Comparison of ENCODE assay signal across 8 mouse cellular contexts in the genomic region with DNA sequence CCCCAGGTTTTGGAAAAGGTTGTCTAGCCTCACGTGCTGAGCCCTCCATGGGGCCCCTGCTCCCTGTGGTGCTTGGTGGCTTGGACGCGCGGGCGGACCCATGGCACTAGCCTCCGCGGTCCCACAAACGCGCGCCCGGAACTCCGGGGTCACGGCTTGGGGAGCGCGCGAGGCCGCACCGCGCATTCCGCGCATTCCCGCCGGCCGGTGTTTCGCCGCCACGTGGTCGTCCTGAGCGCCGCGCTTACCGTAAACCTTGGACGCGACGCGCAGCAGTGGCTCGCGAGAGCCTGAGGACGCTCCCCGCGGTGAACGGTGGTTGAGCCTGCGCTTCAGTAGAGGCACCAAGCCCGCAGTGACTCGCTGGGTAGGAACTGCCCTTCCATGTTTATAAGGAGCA. TPM values are rescaled to one million over a fixed set of nuclear protein-coding genes. Genes with fewer than 3 reads are reported as not detected.
DNase-seq lines count a peak whose midpoint lies in the region; ATAC-seq lines count a peak whose summit lies in the region.

No protein-coding gene starts in this region.

- H3K36me3 ChIP-seq in hindbrain, embryonic 14.5 days (replicated peaks; ENCODE audit: control insufficient read depth, insufficient read depth) = no peaks in the 10 kb centered on the region
- no peaks in the 10 kb centered on the region for H3K36me3 ChIP-seq in limb, embryonic 10.5 days
- H3K36me3 ChIP-seq in splenic B cell, adult 2 months (ENCODE audit: control insufficient read depth, insufficient read depth, low read length, poor library complexity, severe bottlenecking) = no peaks in the 10 kb centered on the region

- WGBS in hindbrain, embryonic 14.5 days = under 1% methylated on average over 45 of the region's 45 CpGs
- WGBS in limb, embryonic 10.5 days = under 1% methylated on average over 45 of the region's 45 CpGs

- no peaks in the 10 kb centered on the region for H3K9me3 ChIP-seq in hindbrain, embryonic 14.5 days (ENCODE audit: control insufficient read depth, low read length)
- no peaks in the 10 kb centered on the region for H3K9me3 ChIP-seq in limb, embryonic 10.5 days (replicated peaks)

- peak; percentile 39 for ATAC-seq in hindbrain, embryonic 14.5 days (ENCODE audit: low FRiP score)

- peaks cover 51% of the 10 kb centered on the region for H3K27me3 ChIP-seq in hindbrain, embryonic 14.5 days (ENCODE audit: control insufficient read depth, insufficient read depth, low read length)
- no peaks in the 10 kb centered on the region for H3K27me3 ChIP-seq in limb, embryonic 10.5 days (ENCODE audit: low read depth, poor library complexity, severe bottlenecking)
- peaks cover 2% of the 10 kb centered on the region for H3K27me3 ChIP-seq in splenic B cell, adult 2 months (ENCODE audit: control insufficient read depth, insufficient read depth, low read length, poor library complexity, severe bottlenecking)

- peak overlapping the region; percentile 42 for H3K4me3 ChIP-seq in hindbrain, embryonic 14.5 days (replicated peaks; ENCODE audit: low read length)
- peak overlapping the region; percentile 89 for H3K4me3 ChIP-seq in limb, embryonic 10.5 days

- peaks cover 45% of the 10 kb centered on the region for H3K4me1 ChIP-seq in hindbrain, embryonic 14.5 days (replicated peaks; ENCODE audit: control insufficient read depth, insufficient read depth, low read length)
- peaks cover 44% of the 10 kb centered on the region for H3K4me1 ChIP-seq in limb, embryonic 10.5 days

- peak; percentile 20 for DNase-seq in cerebellum, adult 11-12 months
- DNase-seq in cerebellum, adult 11 months = no peak
- DNase-seq in cerebellum, postnatal 14 days = peak; percentile 84
- DNase-seq in gastrocnemius, adult 18-20 months (ENCODE audit: low spot score) = peak; percentile 40
- DNase-seq in hindbrain, embryonic 14.5 days (ENCODE audit: low spot score) = peak; percentile 79
- DNase-seq in limb, embryonic 10.5 days (ENCODE audit: low spot score) = peak; percentile 92
- DNase-seq in mesoderm, embryonic 11.5 days (ENCODE audit: low read depth, low spot score) = peak; percentile 92
- peak; percentile 59 for DNase-seq in splenic B cell, adult 2 months (ENCODE audit: low read depth, low spot score)

- no peak overlapping the region for H3K27ac ChIP-seq in hindbrain, embryonic 14.5 days
- H3K27ac ChIP-seq in limb, embryonic 10.5 days = peak overlapping the region; percentile 96

- peak overlapping the region; percentile 53 for H3K9ac ChIP-seq in hindbrain, embryonic 14.5 days

- H3K4me2 ChIP-seq in hindbrain, embryonic 14.5 days (replicated peaks) = peak overlapping the region; percentile 97

RNA-seq across cellular contexts. Expression of a gene that starts 3.5 kb away (rescaled TPM):
- total RNA-seq in gastrocnemius, adult 18-20 months (2021) = 1 to 10 TPM; 3.2 to 9.1 TPM
- polyA plus RNA-seq in hindbrain, embryonic 14.5 days (2014; fragmentation: Nextera tagmentation; extraction: Ambion mirVana) = 28.1 and 35.6 TPM in 2 replicates
- 152 and 160 TPM in 2 replicates for polyA plus RNA-seq in limb, embryonic 10.5 days (2016; fragmentation: Nextera tagmentation; extraction: Ambion mirVana)

RNA-seq across cellular contexts. Expression of a gene that starts 28.4 kb away (rescaled TPM):
- total RNA-seq in gastrocnemius, adult 18-20 months (2021) = 10 to 100 TPM in 1 of 2 experiments, 1 to 10 TPM in 1; 8.0 to 10.2 TPM
- 22.3 and 22.6 TPM in 2 replicates for polyA plus RNA-seq in hindbrain, embryonic 14.5 days (2014; fragmentation: Nextera tagmentation; extraction: Ambion mirVana)
- 23.4 and 27.2 TPM in 2 replicates for polyA plus RNA-seq in limb, embryonic 10.5 days (2016; fragmentation: Nextera tagmentation; extraction: Ambion mirVana)

RNA-seq across cellular contexts. Expression of a gene that starts 46.9 kb away (rescaled TPM):
- total RNA-seq in gastrocnemius, adult 18-20 months (2021) = not detected
- 13.7 and 18.5 TPM in 2 replicates for polyA plus RNA-seq in hindbrain, embryonic 14.5 days (2014; fragmentation: Nextera tagmentation; extraction: Ambion mirVana)
- 0.35 and 0.70 TPM in 2 replicates for polyA plus RNA-seq in limb, embryonic 10.5 days (2016; fragmentation: Nextera tagmentation; extraction: Ambion mirVana)
